Mouse (Mus musculus) embryo, embryonic 9.5 days (tissue): ENCODE measurements around the gene Coq5.

Experiments
- DNase-seq: peaks from one replicate; pipeline ENCODE4 v3.0.0-alpha.2; 2017; ENCODE audit errors: extremely low spot score

Coq5 gene

GRCm38 (mm10) chr5:115312816-115313667 is 33.6 kb downstream of the Coq5 start:
- no peak for DNase-seq

- no peak for DNase-seq
Measured at GRCm38 (mm10) chr5:115313668-115313943, 34.1 kb downstream of the Coq5 start.

GRCm38 (mm10) chr5:115316968-115317644 is 37.6 kb downstream of the Coq5 start:
- DNase-seq = peak; percentile 35

GRCm38 (mm10) chr5:115317645-115318328 is 38.3 kb downstream of the Coq5 start:
- DNase-seq = peak; percentile 71

GRCm38 (mm10) chr5:115319004-115319940 is 39.8 kb downstream of the Coq5 start:
- peak; percentile 85 for DNase-seq

- no peak for DNase-seq
Measured at GRCm38 (mm10) chr5:115326256-115326831, 46.9 kb downstream of the Coq5 start.

GRCm38 (mm10) chr5:115326875-115327609 is 47.6 kb downstream of the Coq5 start, which contains the start of gene Srsf9:
Srsf9 (plus strand) TSS chr5:115327177.
- DNase-seq = peak; percentile 97

- peak; percentile 63 for DNase-seq
Measured at GRCm38 (mm10) chr5:115327610-115328548, 48.4 kb downstream of the Coq5 start.

- no peak for DNase-seq
Measured at GRCm38 (mm10) chr5:115330955-115331354, 51.5 kb downstream of the Coq5 start.

GRCm38 (mm10) chr5:115333626-115334025 is 54.2 kb downstream of the Coq5 start:
- no peak for DNase-seq

GRCm38 (mm10) chr5:115340007-115340406 is 60.5 kb downstream of the Coq5 start:
- no peak for DNase-seq

GRCm38 (mm10) chr5:115340577-115341313 is 61.3 kb downstream of the Coq5 start, which contains the start of the genes Gatc and Triap1:
Gatc (minus strand) TSS chr5:115341178.
Triap1 (plus strand) TSS chr5:115341225.
- DNase-seq = peak; percentile 94

- no peak for DNase-seq
Measured at GRCm38 (mm10) chr5:115341314-115342165, 62.1 kb downstream of the Coq5 start.
